Mouse (Mus musculus) lung, adult 18-20 months (tissue): Measurements from ENCODE around the gene Pld1.

Experiments used
- DNase-seq, 2 experiments: peaks; one replicate each; pipeline ENCODE4 v3.0.0; 2022; ENCODE audit warnings: mixed read lengths in 2 of 2

The Pld1 gene

DNA sequence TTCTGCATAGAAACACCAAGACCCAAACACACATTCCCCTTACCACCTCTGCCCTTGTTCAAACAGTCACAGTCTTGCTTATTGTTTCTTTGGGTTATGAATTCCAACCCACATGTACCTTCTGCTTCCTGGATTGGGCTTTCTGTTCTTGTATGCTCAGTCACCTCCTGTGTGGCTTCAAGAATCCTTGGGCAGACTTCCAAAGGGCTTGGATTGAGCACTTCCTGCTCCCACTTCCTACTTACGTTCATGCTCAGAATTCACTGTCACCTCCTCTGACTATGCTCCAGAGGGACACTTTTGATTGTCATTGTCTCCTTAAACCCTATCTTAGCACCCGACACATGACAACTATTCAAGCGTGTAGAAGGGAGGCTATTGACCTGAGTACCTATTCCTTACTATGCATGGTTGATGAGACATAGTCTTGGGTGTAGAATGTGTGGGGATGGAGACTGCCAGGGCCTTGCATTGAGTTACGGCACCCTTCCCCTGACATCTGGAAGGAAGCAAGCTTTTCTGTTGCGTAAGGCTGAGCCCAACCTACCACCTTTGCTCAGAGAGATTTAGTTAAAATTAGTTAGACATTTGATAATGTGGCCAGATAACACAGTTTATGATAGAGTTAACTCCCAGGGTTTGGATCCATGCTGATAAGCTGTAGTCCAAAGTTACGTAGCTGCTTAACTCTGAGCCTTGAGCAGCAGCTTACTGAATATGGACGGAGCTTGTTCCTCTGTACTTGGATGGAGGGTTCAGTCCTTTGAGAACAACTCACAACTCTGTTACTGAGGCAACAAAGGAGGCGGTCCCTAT lies 55.9 kb downstream of the Pld1 start:
- DNase-seq: peak in 1 of 2 experiments; percentile 28

DNA sequence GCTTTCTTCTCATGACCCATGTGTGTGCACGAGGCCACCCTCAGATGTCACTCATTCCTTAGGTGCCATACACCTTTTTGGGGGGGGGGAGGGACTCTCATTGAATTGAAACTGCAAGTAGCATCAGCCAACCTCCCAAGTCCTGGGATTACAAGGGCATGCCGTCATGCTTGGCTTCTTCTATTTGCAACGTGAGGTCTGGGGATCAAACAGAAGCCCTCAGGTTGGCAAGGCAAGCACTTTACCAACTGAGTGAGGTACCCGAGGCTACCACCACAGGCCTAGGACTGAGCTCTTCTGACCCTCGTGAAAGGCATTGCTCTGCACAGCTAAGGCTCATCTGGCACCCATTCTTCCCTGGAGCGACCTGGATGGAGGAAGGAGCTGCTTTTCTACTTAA lies 65.8 kb downstream of the Pld1 start:
- no peak for DNase-seq

DNA sequence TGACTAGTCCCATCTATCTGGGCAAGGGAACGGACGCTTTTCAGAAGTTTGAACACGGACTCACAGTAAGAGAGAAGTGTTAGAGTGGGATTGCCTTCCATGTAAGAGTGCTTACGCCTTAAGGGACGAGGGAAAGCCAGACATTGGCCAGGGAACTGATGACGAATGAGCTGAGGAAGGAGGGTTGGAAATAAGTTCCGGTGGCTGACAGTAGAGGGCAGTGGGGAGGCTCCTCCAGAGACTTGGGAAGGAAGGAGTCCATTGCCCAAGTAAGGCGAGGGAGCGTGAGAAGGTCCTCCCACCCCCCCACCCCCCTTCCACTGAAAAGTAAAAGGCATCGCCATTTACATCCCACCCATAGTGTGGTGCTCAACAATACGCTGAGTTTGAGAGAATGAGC lies 69.2 kb downstream of the Pld1 start:
- no peak for DNase-seq

DNA sequence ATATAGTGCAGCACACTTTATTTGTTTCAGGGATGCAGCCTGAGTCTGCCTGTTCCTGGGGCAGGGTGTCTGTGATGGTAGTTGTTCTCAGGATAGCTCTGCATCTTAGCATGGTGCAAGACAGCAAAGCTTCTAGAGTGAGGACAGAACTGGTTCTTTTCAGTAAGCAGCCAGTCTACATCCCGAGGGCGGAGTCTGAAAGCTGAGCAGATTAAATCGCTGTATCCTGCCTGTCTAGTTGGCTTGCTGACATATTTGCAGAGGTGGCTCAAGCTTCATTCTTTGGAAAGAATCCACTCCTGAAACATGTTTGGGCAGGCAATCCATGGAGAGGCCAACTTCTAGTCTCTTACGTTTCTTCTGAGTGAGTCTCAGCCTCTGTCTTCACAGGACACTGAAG lies 69.9 kb downstream of the Pld1 start:
- peak in 1 of 2 experiments; percentile 63 for DNase-seq

DNA sequence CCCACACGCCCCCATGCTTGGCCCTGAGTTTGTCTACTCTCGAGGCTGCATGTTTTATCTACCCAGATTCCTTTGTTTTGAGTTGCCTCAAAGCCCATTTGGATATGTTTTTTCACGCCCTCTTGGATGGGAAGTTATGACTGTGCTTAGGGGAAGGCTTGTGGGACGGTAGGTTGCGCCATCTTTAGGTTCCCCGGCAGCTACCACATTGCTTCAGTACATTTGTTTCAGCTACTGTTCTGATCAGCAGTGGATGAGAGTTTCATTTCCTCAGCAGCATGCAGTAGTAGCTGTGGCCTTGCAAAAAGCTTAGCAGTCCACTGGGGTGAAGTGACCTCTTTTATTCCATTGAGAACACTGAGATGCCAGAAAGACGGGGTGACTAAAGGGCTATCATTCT lies 73.7 kb downstream of the Pld1 start:
- no peak for DNase-seq

DNA sequence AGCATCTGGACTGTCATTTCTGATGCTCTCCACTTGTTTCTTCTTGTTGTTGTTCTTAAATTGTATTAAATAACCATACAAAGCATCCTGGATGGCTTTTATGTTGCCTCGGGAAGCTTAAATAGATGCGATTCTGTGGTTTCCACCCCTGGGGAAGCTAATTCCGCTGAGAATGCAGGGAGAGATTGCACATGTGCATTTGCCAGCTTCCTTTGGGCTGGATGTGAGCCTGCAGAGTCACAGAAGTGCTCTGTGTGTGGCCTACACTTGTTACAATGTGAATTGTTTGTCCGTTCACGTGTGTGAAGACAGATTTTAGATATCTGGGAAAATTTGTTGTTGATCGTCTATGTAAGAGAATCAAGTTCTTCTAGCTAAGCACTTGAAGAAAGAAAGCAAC lies 74.9 kb downstream of the Pld1 start:
- no peak for DNase-seq

DNA sequence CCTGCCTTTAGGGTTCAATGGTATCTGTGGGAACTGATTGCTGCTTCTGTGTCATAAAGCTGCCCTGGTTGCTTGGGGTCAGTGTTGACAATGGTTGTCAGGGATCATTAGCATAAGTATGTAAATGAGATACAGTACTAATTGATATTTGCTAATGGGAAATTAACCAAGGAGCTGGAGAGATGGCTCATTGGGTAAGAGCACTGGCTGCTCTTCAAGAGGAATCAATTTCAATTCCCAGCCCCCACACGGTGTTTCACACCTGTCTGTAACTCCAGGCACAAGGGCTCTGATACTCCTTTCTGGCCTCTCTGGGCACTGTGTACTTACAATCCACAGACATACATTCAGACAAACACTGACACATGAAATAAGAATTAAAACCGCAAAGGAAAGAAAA lies 78.5 kb downstream of the Pld1 start:
- DNase-seq: no peak

DNA sequence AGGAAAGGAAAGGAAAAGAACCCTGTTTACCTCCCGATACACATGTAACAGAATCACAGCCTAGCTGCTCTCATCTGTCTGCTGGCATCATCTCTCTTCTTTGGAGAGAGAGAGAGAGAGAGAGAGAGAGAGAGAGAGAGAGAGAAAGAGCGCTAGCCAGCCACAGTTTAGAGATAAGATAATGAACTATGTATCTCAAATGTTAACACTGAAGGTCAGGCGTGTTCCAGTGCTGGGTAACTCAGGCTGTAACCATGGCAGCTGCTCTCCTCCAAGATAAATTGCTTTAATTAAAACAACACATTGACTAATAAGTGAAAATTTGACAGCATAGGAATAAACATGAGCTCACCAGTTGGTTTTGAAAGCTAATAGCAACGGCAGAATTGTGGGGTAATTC lies 81.2 kb downstream of the Pld1 start:
- DNase-seq: no peak

DNA sequence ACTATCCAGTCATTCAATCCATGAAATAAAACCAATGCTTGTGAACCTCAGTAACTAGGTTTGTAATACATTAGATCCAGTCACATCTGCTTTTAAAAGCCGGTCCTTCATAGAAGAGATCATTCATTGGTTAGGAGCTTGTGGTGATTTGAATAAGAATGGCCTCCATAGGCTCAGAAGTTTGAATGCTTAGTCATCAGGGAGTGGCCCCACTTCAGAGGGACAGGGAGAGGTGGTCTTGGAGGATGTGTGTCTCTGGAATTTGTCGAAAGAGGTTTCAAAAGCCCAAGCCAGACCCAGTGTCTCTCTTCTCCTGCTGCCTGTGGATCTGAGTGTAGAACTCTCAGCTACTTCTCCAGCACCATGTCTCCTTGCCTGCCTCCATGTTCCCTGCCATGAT lies 81.9 kb downstream of the Pld1 start:
- DNase-seq: no peak

DNA sequence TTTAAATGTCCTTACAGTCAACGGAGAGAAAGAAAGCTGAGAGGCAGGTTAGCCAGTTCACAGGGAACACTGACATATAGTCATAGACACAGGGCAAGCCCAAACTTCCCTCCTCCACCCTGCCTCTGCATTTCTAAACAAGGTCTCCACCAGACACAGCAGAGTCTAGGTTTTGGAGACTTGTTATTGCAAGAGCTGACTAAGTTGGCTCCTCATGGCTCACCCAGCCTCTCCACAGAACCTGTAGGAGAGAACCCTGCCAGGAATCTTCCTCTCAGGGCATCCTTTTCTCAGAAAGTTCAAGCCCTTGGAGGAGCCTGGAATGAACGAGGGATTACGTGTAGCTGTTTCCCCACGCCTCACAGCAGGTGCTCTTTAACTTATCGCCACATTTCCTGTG lies 83.7 kb downstream of the Pld1 start:
- DNase-seq: no peak

DNA sequence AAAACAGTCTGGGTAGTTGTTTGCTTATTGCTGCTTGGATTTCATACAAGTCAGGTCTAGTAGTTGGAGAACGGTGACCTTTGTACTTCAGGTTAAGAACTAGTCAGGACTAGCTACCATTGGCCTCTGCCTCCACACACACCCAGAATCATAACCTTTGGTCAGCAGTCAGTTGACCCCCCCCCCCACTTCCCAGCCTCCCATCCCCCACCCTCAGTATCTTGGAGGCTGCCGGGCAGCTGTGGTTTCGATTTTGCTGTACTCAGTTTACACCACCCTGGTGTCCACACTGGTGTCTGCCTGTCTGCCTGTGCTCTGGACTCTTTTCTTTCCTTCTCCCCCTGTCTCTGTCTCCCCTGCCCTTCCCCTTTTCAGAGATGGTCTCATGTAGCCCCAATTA lies 88.4 kb downstream of the Pld1 start:
- peak in 1 of 2 experiments; percentile 16 for DNase-seq

DNA sequence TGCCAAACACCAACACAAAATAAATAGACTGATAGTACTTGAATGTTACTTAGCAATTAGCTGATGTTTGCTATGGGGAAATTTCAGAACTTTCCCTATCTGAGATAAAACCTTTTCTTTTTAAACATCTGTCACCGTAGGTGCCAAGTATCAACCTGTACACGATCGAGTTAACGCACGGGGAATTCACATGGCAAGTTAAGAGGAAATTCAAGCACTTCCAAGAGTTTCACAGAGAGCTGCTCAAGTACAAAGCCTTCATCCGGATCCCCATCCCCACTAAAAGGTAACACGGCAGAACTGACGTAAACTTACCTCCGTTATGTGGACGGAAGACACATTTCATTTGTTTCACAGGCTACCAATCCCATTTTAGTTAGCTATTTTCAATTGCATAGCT lies 90.0 kb downstream of the Pld1 start:
- DNase-seq: peak in 1 of 2 experiments; percentile 20

DNA sequence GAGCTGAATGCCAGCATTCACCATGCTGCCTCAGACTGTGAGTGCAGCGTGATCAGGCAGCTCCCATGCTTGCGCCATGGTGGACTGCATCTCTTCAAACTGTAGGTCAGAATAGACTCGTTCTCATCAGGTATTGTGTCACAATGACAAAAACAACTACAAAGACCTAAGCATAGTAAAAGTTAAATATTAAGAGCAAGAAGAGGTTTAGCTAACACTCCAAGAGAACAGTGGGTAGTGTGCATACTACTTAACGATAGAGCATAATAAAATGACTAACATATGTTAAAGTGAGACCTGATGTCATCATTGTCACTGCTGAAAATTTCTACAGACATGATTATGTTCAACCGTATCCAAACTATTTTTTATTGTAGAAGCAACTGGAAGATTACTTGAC lies 92.4 kb downstream of the Pld1 start:
- no peak for DNase-seq

DNA sequence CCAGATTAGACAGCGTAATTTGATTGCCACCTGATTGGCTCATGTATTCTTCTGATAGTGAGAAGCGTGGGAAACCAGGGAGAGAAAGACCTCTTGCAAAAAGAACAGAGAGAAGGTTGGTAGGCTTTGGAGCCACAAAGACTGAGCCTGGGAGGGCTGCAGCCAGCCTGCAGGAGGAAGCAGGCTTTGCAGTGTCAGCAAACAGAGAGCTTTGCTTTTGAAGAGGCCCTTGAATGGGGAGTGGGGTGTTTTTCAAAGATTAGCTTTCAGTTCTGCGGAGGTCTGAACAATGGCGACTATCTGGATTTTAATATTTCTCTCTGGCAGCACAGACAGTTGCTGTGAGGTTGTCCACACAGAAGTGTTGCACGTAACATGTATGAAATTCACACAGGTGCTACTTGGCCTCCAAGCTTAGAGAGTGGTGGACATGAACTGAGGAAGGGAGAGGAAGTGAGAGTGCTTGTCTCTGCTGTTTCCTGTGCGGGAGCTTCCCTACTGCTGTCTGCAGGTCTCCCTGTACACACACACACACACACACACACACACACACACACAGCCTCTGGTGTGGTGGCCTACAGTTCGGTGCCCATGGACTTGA lies 93.2 kb downstream of the Pld1 start:
- DNase-seq: peak in 1 of 2 experiments; percentile 38

DNA sequence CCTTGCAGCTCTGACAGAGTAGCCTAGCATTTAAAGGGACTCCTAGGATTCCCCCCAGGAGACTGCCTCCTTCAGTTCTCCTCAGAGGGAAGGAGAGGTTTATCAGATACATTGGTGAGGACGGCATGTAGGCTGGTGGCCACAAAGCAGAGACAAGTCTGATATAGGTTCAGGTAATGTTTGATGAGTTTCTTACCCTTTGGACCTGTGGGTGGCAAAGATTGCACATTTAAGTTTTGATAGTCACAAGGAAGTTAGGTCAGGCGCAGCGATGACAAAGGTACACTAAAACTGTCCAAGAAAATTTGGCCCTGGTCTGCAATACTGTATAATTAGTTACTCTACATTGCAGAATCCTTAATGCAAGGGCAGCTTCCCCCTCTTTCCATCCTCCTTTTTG lies 95.4 kb downstream of the Pld1 start:
- no peak for DNase-seq

DNA sequence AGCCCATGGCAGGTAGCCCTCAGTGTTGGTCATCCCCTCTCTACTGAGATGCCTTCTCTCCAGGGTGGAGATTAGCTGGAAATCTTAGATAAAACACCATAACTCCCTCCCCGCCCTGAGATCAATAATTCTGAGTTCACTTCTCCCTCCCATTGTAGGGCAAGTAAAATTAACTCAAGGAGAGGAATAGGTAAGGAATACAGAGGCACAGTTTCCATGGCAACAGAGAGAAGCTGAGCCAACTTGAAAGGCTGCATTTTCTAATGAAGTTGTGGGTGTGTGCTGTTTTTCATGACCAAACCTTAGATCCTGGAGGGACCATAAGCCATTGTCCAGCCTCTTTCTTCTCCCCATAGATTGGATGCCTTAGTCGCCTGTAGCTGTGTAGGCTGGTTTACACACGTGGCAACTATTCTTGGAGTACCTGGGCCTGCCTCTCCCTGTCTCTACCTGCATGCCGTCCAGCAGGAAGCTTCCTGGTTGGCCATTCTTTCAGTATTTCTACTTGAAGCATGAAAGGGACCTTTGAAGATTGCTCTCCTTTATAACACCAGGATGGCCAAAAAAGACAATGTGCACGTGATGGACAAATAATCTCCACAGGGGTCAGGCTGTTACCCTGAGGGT lies 96.3 kb downstream of the Pld1 start:
- no peak for DNase-seq

DNA sequence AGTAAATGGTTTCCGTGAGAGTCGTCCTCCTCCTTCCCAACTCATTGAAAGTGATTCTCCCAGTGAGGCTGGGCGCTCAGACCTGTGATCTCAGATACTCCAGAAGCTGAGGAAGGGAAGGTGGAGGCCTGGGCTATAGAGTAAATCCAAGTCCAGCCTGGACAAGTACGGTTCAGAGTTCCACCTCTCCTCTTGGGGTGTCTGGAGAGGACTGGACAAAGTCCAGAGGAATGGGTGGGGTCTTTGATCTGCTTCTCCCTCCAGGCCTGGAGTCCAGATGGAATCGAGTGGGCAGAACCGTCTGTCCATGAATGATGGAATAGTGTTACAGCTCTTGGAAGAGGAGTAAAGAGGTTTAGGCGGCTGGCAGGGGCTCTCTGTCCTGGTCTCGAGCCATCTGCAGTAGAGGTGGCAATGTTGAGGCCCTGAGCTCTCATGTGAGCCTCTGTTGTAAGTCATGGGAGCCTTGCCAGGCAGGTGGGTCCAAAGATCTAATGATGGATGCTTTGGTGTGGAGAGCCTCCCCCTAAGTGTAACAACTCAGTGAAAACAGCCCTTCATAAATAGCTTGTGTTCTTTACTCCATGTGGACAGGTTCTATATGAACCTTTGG lies 98.9 kb downstream of the Pld1 start:
- DNase-seq: no peak

DNA sequence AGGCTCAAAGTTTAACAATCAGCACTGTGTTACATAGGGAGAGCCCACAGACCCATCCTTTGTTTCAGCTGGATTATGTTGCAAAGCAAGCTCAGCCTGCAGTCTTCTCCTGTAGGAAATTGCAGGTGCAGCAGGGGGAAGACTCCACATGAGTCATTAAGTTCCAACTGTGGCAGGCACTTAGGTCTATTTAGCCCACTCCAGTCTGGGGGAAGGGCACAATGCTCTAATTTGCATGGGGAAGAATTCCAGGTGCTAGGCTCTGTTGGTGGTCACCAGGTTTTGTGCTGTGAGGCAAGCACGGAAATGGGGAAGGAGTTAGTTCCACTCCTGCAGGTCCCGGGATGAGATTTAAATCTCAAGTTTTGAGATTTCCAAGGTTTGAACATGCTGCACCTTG lies 99.6 kb downstream of the Pld1 start:
- DNase-seq: peak in 1 of 2 experiments; percentile 30

DNA sequence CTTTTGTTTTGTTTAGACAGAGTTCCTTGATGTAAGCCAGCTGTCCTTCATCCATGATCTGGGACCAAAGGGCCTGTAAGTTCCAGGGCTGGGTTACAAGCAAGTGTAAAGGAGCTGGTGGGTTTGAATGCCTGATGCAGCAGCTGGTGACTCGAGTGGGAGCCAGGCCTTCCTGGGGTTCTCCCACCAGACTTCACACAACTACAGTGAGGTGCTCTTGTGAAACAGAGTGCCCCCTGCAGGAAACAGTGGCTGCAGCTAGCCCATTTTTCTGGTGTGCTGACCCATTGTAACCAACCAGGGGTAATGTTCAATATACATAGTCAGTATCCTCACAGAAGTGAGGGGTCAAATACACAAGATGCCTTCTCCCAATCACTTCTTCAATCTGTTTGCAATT lies 101.3 kb downstream of the Pld1 start:
- peak; percentile 27 to 60 for DNase-seq

DNA sequence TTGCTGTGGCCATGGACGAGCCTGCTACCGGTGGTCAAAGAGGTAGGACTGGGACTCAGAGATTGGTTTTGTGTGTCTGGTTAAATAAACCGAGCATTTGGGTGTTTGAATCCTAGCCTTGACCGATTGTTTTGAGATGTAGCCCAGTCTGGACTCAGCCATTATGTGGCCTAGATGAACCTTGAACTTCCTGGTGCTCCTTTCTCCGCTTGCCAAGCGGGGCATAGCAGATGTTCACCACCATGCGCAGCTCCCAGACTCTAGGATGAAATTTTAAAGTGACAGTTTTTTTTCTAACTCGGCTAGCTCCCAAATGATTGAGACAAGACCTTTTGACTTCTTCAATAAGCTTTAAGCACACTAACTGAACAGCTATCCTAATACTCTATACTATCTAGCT lies 102.7 kb downstream of the Pld1 start:
- no peak for DNase-seq

DNA sequence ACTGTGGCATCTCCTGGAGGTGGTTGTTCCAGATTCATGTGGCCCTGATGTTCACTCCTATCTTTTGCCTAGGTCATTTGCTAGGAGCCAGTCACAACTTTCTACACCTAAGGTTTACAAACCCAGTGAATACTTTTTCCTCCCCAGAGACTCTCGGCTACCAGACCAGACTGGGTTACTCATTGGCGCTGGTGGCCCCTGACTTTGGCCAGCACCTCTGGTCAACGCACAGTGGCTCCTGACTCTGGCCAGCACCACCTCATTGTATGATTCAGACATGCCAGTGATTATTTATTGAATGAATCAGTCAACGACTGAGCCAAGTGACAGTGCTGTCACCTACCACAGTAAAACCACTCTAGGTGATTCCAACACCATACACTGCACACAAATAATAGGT lies 103.9 kb downstream of the Pld1 start:
- DNase-seq: no peak

DNA sequence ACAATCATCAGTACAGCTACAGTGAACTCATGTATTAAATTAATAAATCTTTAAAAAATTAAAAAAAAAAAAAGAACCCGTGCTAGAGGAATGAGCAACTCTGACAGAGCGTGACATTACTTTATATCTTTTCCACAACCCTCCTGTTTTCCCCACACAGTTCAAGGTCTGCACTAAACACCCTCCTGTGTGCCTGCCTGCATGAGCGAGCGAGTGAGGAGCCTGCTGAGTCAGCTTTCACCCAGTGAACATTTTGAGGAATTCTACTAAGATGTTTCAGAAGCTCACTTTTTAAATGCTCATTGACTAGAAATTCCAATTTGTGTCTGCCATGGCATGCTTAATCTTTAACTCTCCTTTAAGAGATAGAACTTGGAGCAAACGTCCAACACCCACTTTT lies 109.1 kb downstream of the Pld1 start:
- no peak for DNase-seq

DNA sequence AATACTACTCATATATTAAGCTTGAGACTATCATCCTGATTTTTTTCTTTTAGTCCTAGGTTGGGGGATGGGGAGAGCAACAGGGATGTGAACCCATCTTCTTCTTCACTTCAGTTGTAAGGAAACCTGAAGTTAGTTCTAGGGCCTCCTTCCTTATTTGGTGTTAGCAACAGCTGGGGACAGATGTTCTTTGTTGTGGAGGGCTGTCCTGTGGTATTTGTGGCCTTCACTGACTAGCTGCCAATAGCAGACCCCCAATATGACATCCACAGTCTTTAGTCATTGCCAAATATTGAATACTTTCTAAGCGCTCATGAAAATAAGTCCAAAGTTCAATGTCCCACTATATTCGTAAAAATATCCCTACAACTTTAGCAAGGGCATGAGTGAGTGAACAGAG lies 111.0 kb downstream of the Pld1 start:
- DNase-seq: no peak

DNA sequence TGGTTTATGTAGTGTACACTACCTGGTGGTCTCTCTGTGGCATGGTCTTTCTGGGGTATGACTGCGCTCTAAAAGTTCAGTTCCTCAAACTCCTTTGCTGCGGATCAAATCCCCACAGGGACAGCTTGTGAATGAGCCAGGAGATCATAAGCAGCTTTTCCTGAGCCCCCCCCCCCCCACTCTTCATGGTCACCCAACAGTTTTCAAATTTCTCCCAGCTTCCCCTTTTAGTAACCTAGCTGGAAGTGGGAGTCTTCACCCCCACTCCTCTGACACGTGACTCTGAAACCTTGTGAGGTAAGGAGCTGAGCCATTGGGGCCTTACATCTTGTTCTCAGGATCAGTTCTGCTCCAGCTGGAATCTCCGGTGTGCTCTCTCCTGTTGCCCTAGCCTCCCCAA lies 114.6 kb downstream of the Pld1 start:
- no peak for DNase-seq
